Mouse (Mus musculus) liver, embryonic 11.5 days (tissue): ENCODE results near the gene Hmga1b. TPM values are rescaled to one million over a fixed set of nuclear protein-coding genes. Genes with fewer than 3 reads are reported as not detected.
"Not testable (repeated sequence)": the region's sequence is repeated elsewhere in the genome, so short reads cannot be mapped to it uniquely, and the experiment has no call there.

Experiments
- ATAC-seq: fragments of 200-750 bp; cut with Nextera tagmentation; replicated peaks from 2 replicates; pipeline ENCODE4 v1.8.0; 2017; ENCODE audit warnings: moderate number of reproducible peaks, mild to moderate bottlenecking, moderate TSS enrichment, moderate library complexity; ENCODE audit not compliant: low FRiP score
- DNase-seq: peaks from one replicate; pipeline ENCODE4 v3.0.0-alpha.2; 2017; ENCODE audit warnings: low spot score
- H3K27ac ChIP-seq: fragments of 300-500 bp; sonication (generic); 2 replicates; pipeline ENCODE4 v1.5.1; 2014; ENCODE audit warnings: mild to moderate bottlenecking, low read depth, low read length, control low read depth
- H3K27me3 ChIP-seq: fragments of 300-500 bp; sonication (generic); replicated peaks from 2 replicates; pipeline ENCODE4 v1.6.1; 2014; ENCODE audit warnings: low read length, mixed read lengths; ENCODE audit not compliant: control insufficient read depth, insufficient read depth
- H3K36me3 ChIP-seq: fragments of 300-500 bp; sonication (generic); 2 replicates; pipeline ENCODE4 v1.6.1; 2014; ENCODE audit warnings: mild to moderate bottlenecking, low read length, moderate library complexity, mixed read lengths; ENCODE audit not compliant: control insufficient read depth, insufficient read depth
- H3K4me1 ChIP-seq: fragments of 300-500 bp; sonication (generic); replicated peaks from 2 replicates; pipeline ENCODE4 v1.6.1; 2014; ENCODE audit warnings: low read length, mixed read lengths; ENCODE audit not compliant: control insufficient read depth, insufficient read depth
- H3K4me2 ChIP-seq: fragments of 300-500 bp; sonication (generic); 2 replicates; pipeline ENCODE4 v1.6.1; 2014; ENCODE audit warnings: mild to moderate bottlenecking, control low read depth, moderate library complexity
- H3K4me3 ChIP-seq: fragments of 300-500 bp; sonication (generic); 2 replicates; pipeline ENCODE4 v1.5.1; 2014; ENCODE audit warnings: low read depth, low read length, control low read depth
- H3K9ac ChIP-seq: fragments of 300-500 bp; sonication (generic); 2 replicates; pipeline ENCODE4 v1.6.1; 2014; ENCODE audit warnings: low read depth, low read length, control low read depth
- H3K9me3 ChIP-seq: fragments of 300-500 bp; sonication (generic); 2 replicates; pipeline ENCODE4 v1.6.1; 2016; ENCODE audit warnings: low read length, inconsistent platforms, mixed read lengths; ENCODE audit not compliant: control insufficient read depth
- WGBS: fragments of 180-500 bp; shearing (Covaris S2); extraction: QIAGEN DNeasy Blood & Tissue Kit; methylation state at CpG from one replicate; pipeline ENCODE4 v1.1.7; 2014; 5-methylcytosine and 5-hydroxymethylcytosine counted together
- polyA plus RNA-seq: library from polyadenylated mRNA; unstranded; fragments of >200 nt; fragmentation: Nextera tagmentation; extraction: Ambion mirVana; gene quantifications from 2 replicates; pipeline ENCODE4 v1.2.1, GENCODE M21; 2014

Gene Hmga1b
- 11.4 and 17.5 TPM in 2 replicates for polyA plus RNA-seq

DNA sequence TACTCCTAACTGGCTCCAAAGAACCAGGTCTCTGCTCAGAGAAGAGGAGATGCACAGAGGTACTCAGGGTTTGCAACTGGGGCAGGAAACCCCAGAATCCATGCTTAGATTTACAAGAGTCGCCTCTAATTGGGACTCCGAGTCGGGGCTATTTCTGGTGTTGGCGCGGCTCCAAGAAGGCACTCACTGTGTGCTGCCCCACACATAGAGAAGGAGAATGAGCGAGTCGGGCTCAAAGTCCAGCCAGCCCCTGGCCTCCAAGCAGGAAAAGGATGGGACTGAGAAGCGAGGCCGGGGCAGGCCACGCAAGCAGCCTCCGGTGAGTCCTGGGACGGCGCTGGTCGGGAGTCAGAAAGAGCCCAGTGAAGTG lies at the start of gene Hmga1b:
TSS of gene Hmga1b (plus strand) at position 123 of the 370 bp plus-strand sequence.
- DNase-seq, H3K4me1 ChIP-seq, H3K36me3 ChIP-seq, H3K27ac ChIP-seq, H3K4me2 ChIP-seq, ATAC-seq, H3K4me3 ChIP-seq, H3K9ac ChIP-seq: not testable (repeated sequence)
- H3K9me3 ChIP-seq = peaks cover 12% of the 10 kb centered on the region; the same call in 1 of the 2 replicates
- WGBS = 20% methylated on average over 14 of the region's 14 CpGs
- H3K27me3 ChIP-seq = peaks cover 18% of the 10 kb centered on the region

GRCm38 (mm10) chr11:120713580-120714518 lies 48.7 kb upstream of the Hmga1b start, which contains the start of the genes Cenpx and Lrrc45:
TSS of gene Cenpx (minus strand) at chr11:120713738.
TSS of gene Lrrc45 (plus strand) at chr11:120713925.
- peaks cover 11% of the 10 kb centered on the region for H3K4me1 ChIP-seq
- no peaks in the 10 kb centered on the region for H3K9me3 ChIP-seq
- H3K4me2 ChIP-seq = peak within 1 kb of the TSS; percentile 99
- H3K27me3 ChIP-seq = no peaks in the 10 kb centered on the region
- peak within 1 kb of the TSS; percentile 62 for H3K27ac ChIP-seq
- H3K4me3 ChIP-seq = peak within 1 kb of the TSS; percentile 82
- peak; percentile 94 for DNase-seq
- peaks cover 24% of the 10 kb centered on the region for H3K36me3 ChIP-seq
- peak; percentile 96 for ATAC-seq
- H3K9ac ChIP-seq = peak within 1 kb of the TSS; percentile 84
- 5% methylated on average over 53 of the region's 53 CpGs for WGBS

GRCm38 (mm10) chr11:120714546-120714945 lies 48.0 kb upstream of the Hmga1b start:
- H3K27me3 ChIP-seq = no peaks in the 10 kb centered on the region
- H3K36me3 ChIP-seq = peaks cover 23% of the 10 kb centered on the region
- H3K27ac ChIP-seq = no peak overlapping the region
- H3K4me2 ChIP-seq = peak overlapping the region; percentile 99
- peak overlapping the region; percentile 79 for H3K9ac ChIP-seq
- ATAC-seq (no peak), DNase-seq (no peak)
- peaks cover 11% of the 10 kb centered on the region for H3K4me1 ChIP-seq
- H3K4me3 ChIP-seq = peak overlapping the region; percentile 82
- H3K9me3 ChIP-seq = no peaks in the 10 kb centered on the region
- WGBS = 45% methylated on average over 10 of the region's 10 CpGs

DNA sequence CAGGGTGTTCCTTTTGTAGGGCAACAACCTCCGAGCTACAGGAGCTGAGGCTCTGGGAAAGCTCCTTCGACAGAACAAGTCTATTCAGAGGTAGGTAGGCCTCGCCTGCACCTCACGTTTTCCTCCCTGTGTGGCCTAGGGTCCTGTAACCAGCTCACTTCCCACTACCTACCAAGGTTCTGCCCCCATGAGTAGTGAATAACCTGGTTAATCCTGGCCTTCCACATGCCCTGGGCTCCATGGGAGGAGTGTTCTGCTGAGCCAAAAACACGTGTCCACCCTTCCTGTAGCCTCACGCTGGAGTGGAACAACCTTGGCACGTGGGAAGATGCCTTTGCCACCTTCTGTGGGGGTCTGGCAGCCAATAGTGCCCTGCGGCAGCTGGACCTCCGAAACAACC lies 47.5 kb upstream of the Hmga1b start:
- Histone ChIP-seq H3K4me3 (no peak overlapping the region), H3K9me3 (no peaks in the 10 kb centered on the region), H3K36me3 (peaks cover 24% of the 10 kb centered on the region), H3K27me3 (no peaks in the 10 kb centered on the region), H3K9ac (no peak overlapping the region), H3K27ac (no peak overlapping the region), H3K4me1 (peaks cover 11% of the 10 kb centered on the region), H3K4me2 (peak overlapping the region; percentile 99)
- WGBS = 88% methylated on average over 9 of the region's 9 CpGs
- no peak for DNase-seq
- no peak for ATAC-seq

DNA sequence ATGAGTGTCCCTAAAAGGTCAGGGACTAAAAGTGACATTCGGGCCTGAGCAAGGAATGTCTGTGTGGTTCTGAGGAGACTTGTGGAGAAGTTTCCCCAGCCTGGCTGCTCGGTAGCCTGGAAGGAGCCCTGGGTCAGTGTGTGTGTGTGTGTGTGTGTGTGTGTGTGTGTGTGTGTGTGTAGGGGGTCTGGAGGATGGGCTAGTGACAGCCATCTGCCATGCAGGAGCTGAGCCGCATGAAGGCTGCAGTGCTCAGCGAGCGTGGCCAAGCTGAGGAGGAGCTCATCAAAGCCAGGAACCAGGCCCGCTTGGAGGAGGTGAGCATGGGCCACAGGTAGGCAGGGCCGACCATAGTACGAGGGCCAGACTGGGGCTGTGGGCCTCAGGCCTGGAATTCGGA lies 43.4 kb upstream of the Hmga1b start:
- peaks cover 19% of the 10 kb centered on the region for H3K36me3 ChIP-seq
- H3K27me3 ChIP-seq = peaks cover 26% of the 10 kb centered on the region
- no peak overlapping the region for H3K4me2 ChIP-seq
- H3K27ac ChIP-seq = no peak overlapping the region
- ATAC-seq (no peak), DNase-seq (no peak)
- no peaks in the 10 kb centered on the region for H3K9me3 ChIP-seq
- peaks cover 25% of the 10 kb centered on the region for H3K4me1 ChIP-seq
- H3K4me3 ChIP-seq = no peak overlapping the region
- H3K9ac ChIP-seq = no peak overlapping the region
- WGBS = 88% methylated on average over 9 of the region's 9 CpGs

DNA sequence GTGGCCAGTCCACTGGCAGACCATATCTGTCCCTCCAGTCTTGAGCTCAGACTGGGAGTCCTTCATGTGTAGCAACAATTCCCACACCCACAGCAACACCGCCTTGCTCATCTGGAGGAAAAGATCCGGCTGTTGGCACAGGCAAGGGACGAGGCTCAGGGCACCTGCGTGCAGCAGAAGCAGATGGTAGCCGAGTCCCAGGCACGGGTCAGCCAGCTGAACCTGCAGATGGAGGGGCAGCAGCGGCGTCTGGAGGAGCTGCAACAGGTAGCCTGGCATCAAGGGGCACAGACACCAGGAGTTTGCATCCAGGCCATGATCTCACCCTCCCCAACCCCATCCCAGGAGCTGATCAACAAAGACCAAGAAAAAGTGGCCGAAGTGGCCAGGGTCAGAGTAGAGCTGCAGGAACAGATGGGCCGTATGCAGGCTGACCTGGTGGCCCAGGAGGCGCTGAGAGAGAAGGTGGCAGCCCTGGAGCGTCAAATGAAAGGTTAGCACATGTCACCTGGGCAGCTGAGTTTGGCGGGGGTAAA lies 42.7 kb upstream of the Hmga1b start:
- Histone ChIP-seq H3K9ac (no peak overlapping the region), H3K4me3 (no peak overlapping the region), H3K27ac (no peak overlapping the region), H3K9me3 (no peaks in the 10 kb centered on the region), H3K27me3 (peaks cover 26% of the 10 kb centered on the region), H3K4me1 (peaks cover 21% of the 10 kb centered on the region), H3K4me2 (no peak overlapping the region), H3K36me3 (peaks cover 19% of the 10 kb centered on the region)
- DNase-seq = no peak
- 88% methylated on average over 13 of the region's 13 CpGs for WGBS
- no peak for ATAC-seq

GRCm38 (mm10) chr11:120720450-120720849 lies 42.1 kb upstream of the Hmga1b start:
- H3K27me3 ChIP-seq = peaks cover 26% of the 10 kb centered on the region
- H3K4me3 ChIP-seq = peak overlapping the region; percentile 62; the same call in 1 of the 2 replicates
- H3K4me1 ChIP-seq = peaks cover 21% of the 10 kb centered on the region
- ATAC-seq = no peak; the same call in 1 of the 2 replicates
- peak overlapping the region; percentile 99 for H3K4me2 ChIP-seq
- peak; percentile 85 for DNase-seq
- WGBS = 13% methylated on average over 17 of the region's 17 CpGs
- peaks cover 17% of the 10 kb centered on the region for H3K36me3 ChIP-seq
- no peaks in the 10 kb centered on the region for H3K9me3 ChIP-seq
- no peak overlapping the region; the same call in 1 of the 2 replicates for H3K9ac ChIP-seq
- H3K27ac ChIP-seq = no peak overlapping the region

GRCm38 (mm10) chr11:120721124-120722066 lies 41.2 kb upstream of the Hmga1b start, which contains the start of gene Rac3:
TSS of gene Rac3 (plus strand) at chr11:120721470.
- Histone ChIP-seq H3K36me3 (peaks cover 17% of the 10 kb centered on the region), H3K27me3 (peaks cover 26% of the 10 kb centered on the region), H3K4me1 (peaks cover 21% of the 10 kb centered on the region), H3K27ac (no peak within 1 kb of the TSS), H3K4me3 (peak within 1 kb of the TSS; percentile 62), H3K9ac (peak within 1 kb of the TSS; percentile 57), H3K4me2 (peak within 1 kb of the TSS; percentile 99), H3K9me3 (no peaks in the 10 kb centered on the region)
- WGBS = under 1% methylated on average over 89 of the region's 90 CpGs
- peak; percentile 57 for ATAC-seq
- DNase-seq = peak; percentile 71
